Mouse (Mus musculus) thymus, postnatal 4 days (tissue): ENCODE measurements around the gene Arhgap17.

ENCODE experiments used
- DNase-seq: peaks from one replicate; pipeline ENCODE4 v3.0.0; 2021

The Arhgap17 gene

GRCm38 (mm10) chr7:123341896-123342295 lies 27.8 kb downstream of the Arhgap17 start:
- no peak for DNase-seq

DNA sequence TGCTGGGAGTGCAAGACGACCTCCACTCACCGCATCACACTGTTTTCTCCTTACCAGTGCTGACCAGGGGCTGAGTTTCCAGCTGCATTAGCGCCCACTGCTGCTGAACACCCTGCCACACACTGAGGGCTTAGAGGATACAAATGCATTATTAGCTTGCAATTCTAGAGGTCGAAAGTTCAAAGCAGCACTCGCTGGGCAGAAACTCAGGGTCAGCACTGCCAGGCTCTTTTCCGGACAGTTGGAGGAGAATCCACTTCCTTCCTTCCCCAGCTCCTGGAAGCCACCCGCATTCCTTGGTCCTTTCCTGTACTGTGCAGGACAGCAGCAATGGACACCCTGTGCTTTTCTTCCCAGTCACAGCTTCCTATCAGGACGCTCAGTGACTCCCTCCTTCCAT lies 31.4 kb downstream of the Arhgap17 start:
- DNase-seq = no peak

GRCm38 (mm10) chr7:123336322-123336721 lies 33.4 kb downstream of the Arhgap17 start:
- DNase-seq = no peak

DNA sequence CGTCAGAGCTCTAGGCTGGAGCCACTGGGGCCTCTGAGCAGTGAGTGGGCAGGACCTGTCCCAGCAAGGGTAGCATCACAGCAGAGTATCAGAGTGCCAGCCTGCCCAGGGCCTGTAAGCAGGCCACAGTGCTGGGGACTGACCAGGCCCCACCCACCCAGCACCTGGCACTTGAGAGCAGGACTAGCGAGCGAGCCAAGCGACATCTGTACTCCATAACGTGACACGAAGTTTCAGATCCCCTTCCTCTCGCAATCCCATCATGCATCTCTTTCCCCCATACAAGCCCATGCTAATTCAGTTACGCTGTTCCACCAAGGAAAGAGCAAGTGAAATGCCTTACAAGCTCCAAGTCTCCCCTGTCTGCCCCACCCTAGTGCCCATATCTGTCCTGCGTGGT lies 39.2 kb downstream of the Arhgap17 start:
- DNase-seq = no peak

GRCm38 (mm10) chr7:123327909-123328308 lies 41.8 kb downstream of the Arhgap17 start:
- no peak for DNase-seq

GRCm38 (mm10) chr7:123326901-123327300 lies 42.8 kb downstream of the Arhgap17 start:
- DNase-seq = no peak

- DNase-seq = no peak
These were observed 43.7 kb downstream of the Arhgap17 start for GRCm38 (mm10) chr7:123326062-123326461.

DNA sequence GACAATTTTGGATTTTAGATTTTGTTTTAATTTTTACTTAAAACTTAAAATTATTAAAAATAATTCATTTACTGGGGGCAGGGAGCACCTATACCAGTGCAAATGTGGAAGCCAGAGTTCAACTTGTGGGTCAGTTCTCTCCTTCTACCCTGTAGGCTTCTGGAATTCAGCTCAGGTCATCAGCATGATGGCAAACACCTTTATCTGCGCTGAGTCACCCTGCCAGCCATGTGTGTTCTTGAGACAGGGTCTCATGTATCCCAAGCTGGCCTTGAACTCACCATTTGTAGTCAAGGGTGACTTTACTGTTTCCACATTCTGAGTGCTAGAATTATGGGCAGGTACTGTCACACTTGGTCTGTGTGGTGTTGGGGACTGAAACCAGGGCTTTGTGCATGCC lies 45.6 kb downstream of the Arhgap17 start:
- no peak for DNase-seq

DNA sequence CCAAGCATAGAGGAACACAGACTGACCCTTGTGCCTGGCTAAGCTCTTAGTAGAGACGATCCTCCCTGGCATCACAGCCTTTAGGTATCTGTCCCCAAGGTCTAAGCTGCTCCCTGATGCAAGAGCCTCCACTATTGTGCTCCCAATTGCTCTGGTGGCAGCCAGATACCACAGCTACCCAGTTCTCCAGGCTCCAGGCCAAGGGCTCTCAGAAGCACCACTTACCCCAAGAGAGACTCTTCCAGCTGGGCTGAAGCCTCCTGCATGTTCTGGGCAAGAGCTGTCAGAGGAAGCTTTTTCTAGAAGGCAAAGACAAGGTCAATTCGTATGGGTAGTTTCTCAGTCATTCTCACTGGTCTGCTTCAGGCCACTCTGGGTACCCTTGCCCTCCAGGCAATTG lies 46.3 kb downstream of the Arhgap17 start:
- no peak for DNase-seq

DNA sequence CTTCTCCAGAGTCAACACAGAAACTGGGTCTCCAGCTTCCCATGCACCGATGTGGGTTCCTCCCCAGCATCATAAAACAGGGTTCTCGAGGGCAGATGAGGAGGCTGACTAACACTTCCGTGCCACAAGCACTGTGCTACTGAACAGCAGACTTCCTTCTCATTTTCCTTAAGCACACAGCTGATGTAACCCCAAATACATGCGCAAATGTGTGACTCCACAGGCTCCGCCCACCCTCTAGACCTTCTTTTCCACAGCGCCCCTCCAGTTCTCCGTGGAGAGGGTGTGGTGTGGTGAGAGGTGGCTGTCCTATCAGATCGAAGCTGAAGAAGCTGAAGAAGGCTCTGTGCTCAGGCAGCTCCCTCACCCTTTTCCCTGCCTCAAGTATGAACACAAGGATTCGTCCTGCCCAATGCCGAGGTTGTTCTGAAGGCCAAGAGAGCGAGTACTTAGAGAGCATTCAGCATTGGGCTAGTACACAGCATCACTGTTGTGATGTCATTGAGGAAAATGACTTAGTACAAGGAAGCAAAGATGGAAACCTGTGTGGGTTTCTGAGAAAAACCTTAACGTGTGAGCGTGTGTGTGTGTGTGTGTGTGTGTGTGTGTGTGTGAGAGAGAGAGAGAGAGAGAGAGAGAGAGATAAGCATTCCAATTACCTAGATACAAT lies 47.1 kb downstream of the Arhgap17 start:
- DNase-seq = peak; percentile 33

- no peak for DNase-seq
These were observed 57.0 kb downstream of the Arhgap17 start for GRCm38 (mm10) chr7:123312738-123313137.

- no peak for DNase-seq
These were observed 57.9 kb downstream of the Arhgap17 start for GRCm38 (mm10) chr7:123311836-123312235.

DNA sequence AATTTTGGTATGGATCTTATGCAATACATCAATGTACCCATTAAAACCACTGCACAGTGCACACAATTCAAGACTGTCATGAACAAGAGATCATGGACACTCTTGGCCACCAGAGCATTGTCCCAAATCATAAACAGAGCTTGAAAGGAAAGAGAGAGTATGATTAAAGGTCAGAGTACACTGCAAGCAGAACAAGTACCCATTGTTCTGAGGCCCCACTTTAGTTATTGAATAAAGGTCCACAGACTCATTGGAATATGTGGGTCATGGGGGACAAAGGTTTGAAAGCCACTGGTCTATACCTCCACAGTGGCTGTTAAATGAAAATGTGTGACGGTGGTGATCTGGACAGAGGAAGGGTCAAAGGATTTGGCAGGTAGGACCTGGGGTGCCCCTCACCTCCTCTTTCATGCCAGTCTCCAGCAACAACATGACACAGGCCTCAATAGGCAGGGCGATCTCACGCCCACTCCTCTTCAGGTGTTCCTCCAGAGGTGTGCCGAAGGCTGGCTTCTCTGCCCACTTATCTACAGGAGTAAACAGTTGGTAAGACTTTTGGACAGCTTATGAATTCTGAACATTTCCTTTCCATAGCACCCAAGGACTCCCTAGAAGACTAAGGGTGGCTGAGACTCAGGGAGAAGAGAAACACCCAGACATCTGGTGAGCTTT lies 61.7 kb downstream of the Arhgap17 start:
- DNase-seq = no peak

DNA sequence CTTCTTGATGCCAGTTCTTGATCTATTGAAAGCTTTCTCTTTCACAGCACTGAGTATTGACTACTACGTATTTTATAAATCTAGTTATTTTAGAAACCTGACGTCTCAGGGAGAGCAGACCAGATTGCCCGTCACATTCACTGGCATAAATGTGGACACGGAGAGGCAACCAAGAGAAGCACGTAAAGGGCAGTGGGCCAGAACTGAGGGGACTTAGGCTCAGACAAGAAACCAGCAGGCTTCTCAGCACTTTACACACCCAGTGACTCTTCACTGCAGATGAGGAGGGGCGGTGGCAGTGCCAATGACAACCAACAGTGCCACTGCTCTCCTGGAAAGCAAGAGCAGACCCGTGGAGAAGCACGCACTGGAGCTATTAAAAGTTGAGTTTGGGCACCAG lies 62.5 kb downstream of the Arhgap17 start:
- DNase-seq = no peak

DNA sequence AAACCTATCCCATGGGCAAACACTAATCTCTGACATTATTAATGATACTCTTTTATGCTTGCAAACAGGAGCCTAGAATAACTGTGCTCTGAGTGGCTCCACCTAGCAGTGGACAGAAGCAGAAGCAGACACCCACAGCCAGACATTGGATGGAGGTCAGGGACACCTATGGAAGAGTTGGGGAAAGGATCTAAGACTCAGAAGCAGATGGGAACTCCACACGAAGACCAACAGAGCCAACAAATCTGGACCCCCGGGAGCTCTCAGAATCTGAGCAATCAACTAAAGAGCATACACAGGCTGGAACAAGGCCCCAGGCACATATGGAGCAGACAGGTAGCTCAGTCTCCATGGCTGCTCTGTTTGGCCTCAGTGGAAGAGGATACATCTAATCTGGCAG lies 64.3 kb downstream of the Arhgap17 start:
- no peak for DNase-seq

DNA sequence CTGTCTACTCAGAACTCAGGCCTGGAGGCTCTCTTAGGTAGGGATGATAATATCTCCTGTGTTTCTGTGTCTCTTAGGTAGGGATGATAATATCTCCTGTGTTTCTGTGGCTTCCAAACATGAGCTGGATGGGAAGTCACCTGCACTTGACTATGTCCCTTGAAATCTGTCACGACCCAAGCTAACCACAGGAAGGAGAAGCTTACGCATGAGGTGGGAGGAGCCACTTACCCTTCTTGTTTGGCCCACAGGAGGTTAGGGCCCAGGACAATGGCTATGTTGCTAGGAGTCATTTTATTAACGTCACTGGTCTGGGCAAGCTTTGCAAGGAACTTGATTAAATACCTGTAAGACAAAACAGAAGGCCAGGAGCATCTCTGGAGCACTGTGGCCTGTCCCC lies 69.5 kb downstream of the Arhgap17 start:
- DNase-seq = no peak

DNA sequence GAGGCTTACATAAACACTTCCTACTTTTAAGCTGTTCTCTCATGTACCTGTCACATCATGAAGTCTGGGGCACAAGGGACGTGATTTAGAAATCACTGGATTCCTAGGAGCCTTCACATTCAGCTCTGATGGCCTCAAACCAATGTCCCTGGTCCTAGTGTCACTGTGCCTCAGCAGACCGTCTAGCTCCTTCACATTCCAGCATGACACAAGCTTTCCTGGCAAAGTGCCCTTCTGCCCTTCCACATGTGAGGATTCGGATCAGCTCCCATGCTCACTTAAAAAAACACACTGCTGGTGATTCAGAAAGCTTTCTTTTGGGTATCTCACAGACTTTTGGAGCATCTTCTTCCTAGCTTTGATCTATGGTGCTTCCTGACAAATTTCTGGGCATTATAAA lies 71.5 kb downstream of the Arhgap17 start:
- no peak for DNase-seq

DNA sequence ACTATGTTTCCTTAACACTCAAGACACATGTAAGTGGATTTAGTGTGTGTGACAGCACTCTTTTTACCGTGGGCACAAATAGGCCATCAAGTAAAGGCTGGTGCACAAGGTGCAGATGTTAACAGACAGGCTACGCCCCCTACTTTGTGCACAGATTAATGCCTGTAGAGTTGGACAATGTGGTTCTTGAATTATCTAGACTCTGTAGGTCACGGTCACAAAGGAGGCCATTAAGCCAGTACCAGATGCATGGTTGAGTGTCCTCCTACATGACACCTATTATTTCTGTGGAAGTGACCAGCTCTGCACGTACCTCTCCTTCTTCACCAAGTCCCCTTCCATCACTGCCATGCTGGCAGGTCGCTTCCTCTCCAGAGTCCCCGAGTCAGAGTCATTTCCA lies 73.6 kb downstream of the Arhgap17 start:
- DNase-seq = no peak

DNA sequence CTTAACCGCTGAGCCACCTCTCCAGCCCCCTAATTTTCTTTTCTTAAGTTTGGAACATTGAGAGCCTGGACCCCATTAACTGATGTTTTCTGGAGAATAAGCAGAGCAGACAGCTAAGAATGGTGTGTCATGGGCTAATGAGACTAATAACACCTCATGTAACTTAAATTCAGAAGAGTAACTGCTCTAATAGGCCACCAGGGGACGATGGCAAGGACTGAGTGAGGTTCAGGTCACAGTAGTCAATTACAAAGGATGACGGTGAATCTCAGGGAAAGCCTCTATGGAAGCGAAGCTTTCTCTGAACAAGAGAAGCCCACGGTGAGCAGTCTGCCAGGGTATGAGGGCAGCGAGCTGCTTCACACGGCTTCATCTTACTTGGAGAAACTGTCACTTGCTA lies 74.3 kb downstream of the Arhgap17 start:
- DNase-seq = no peak

GRCm38 (mm10) chr7:123293898-123294297 lies 75.8 kb downstream of the Arhgap17 start:
- DNase-seq = no peak

DNA sequence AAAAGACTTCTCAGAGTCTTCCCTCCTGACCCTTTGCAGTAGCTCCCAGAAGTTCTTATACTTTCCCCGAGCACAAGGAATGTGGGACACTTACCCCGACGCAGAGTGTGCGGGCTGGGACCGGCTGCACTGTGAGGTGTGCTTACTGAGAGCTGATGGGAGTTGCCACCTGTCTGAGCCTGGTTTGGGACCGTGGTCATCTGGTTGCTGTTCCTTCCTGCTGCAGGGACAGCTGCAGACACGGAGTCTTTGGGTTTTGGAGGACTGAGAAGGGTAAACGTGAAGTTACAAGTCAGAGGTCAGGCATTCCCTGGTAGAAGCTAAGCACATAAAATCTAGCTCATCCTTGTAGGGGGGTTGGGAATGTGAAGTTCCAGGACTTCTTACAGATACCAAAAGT lies 77.8 kb downstream of the Arhgap17 start:
- no peak for DNase-seq

DNA sequence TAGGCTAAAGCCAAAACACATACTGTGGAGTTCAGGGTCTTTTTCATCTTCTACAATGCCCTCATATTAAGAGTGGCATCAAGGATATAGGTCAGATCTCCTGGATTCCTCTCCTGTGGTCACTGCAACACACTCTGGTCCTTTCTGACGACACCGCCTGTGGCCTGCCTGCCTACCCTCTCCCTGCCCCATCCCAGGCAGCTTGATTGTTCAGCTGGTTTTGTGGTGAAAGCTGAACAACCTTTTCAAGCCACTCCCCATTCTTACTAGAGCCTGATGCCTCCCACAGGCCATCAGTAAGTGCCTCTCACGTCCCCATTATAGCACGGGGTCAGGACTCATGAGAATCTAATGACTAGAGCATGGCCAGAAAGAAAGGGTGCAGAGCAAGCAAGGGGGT lies 80.5 kb downstream of the Arhgap17 start:
- no peak for DNase-seq

DNA sequence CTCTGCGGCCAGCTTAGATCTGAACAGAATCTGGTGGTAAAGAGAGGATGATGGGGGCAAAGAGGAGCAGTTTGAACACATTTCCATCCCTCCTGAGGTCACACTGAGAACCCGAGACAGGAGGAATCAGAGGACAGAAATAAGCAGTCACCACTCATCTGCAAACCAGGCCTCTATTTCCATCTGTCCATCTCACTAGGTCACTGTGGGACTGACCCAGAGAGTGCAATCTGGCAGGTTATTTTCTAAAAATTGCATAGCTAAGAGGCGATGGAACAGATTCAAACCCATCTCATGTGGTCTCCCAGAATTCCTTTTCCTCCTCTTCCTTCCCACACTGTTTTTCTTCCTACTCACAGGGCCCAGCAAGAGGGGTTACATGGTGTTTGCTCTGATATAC lies 81.8 kb downstream of the Arhgap17 start:
- DNase-seq = no peak

DNA sequence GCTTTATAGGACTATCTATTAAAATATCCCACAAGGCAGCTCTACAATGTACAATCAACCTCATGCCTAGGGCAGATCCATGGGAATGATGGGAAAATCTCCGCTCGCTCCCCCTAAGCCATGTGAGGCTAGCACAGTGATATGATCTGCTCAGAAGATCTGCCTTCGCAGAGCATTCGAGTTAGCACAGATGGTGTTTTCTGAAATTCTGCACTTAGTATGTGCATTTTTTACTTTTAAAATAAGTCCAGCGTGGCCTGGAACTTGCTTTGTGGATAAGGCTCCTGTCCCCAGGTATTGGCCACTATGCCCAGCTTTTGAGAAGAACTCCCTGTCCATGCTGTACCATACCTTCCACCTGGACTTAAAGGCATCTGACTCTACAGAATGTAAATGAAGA lies 83.8 kb downstream of the Arhgap17 start:
- no peak for DNase-seq

DNA sequence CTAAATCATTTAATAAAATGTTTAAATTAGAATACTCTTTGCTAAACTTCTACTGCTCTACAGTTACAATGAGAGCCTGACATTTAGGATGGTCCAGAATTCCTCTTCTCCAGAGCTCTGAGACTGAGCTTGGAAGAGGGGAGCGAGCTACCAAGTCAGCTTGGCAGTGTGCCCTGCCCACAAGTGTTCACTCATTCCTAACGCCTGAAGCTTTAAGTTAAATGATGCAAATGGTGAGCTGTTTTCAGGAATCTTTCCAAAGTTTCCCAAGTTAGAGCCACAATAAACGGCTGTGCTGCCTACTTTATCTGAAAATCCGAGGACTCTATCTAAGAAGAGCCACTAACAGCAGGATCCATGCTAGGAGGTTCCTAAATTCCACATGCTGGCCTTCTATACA lies 85.9 kb downstream of the Arhgap17 start:
- DNase-seq = no peak
